Mouse (Mus musculus) ES-E14 (cell line): ENCODE results near the gene Gm10198.

Source experiments
- CHD2 ChIP-seq: IDR thresholded peaks from 2 replicates; pipeline ENCODE4 v1.6.1; 2014; ENCODE audit warnings: mild to moderate bottlenecking, low read depth, low read length, inconsistent platforms
- HCFC1 ChIP-seq: IDR thresholded peaks from 2 replicates; pipeline ENCODE4 v1.6.1; 2012; ENCODE audit warnings: low read length, inconsistent platforms, borderline replicate concordance; ENCODE audit not compliant: insufficient read depth
- MAFK ChIP-seq: IDR thresholded peaks from 2 replicates; pipeline ENCODE4 v1.6.1; 2014; ENCODE audit warnings: mild to moderate bottlenecking, low read depth, low read length, inconsistent platforms; ENCODE audit not compliant: insufficient read depth
- ZC3H11A ChIP-seq: IDR thresholded peaks from 2 replicates; pipeline ENCODE4 v1.6.1; 2012; ENCODE audit warnings: low read depth, mild to moderate bottlenecking, inconsistent platforms, low read length, borderline replicate concordance
- ZNF384 ChIP-seq: IDR thresholded peaks from 2 replicates; pipeline ENCODE4 v1.6.1; 2012; ENCODE audit warnings: low read depth, low read length, inconsistent platforms

DNA sequence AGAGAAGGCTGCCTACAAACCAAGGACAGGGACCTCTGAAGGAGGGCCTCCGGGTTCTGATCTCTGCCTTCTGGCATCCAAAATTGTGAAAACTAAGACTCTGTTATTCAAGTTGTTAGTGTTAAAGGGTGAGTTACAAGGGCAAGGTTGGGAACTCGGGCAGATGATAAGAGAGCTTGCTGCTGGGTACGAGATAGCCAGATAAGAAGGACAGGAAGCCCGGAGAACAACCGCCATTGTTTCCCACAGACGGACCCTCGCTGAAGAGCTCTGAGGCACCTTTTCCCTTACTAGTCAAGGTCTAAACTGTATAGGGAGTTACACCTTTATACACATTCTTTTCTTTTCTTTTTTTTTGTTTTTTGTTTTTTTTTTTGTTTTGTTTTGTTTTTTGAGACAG, 39.8 kb upstream of the Gm10198 start:
- TF ChIP-seq MAFK = no peak
- TF ChIP-seq ZC3H11A = no peak
- TF ChIP-seq ZNF384 = no peak
- no peak for TF ChIP-seq CHD2
- no peak for TF ChIP-seq HCFC1
